Mouse (Mus musculus) kidney, postnatal 25 days (tissue): ENCODE measurements around the gene Lyrm7.

ENCODE experiments used
- DNase-seq, 2 experiments: peaks; one replicate each; pipeline ENCODE4 v3.0.0; 2021; ENCODE audit warnings: mixed read lengths in 2 of 2

Lyrm7 gene

DNA sequence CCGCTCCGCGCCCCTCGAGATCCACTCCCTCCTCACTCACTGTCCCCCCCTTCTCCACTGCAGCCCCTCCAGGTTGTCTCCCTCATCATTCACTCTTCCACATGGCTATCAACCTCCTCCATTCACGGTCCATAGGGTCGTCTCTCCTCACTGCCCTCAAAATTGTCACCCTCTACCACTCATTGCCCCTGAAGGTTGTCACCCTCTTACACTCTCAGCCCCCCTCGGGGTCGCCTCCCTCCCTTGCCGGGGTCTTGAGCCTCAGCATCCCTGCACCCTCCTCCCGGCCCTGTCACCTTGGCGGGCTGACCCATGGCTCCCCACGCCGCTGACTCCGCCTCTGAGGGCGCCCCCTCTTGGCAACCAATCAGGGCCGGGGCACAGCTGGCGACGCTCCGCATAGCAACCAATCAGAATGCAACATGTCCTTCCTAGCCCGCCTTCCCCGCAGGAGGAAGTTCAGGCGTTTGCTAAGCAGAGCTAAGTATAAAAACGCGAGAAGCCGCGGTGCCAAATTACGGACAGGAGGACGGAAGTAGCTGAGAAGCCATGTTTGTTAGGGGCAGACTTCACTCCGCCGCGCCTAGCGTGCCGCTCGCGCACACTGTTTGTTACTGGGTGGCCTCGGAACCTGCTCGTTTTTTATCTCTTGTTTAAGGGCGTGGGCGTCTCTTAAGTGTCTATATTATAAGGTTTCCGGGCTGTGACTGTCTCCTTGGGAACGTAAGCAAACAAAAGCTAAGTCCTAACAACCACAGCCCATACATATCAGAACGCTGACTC, at the start of gene Lyrm7:
Gene Lyrm7, minus strand, starts transcription at position 661 of the 783 bp plus-strand sequence.
- peak; percentile 98 to 99 for DNase-seq

DNA sequence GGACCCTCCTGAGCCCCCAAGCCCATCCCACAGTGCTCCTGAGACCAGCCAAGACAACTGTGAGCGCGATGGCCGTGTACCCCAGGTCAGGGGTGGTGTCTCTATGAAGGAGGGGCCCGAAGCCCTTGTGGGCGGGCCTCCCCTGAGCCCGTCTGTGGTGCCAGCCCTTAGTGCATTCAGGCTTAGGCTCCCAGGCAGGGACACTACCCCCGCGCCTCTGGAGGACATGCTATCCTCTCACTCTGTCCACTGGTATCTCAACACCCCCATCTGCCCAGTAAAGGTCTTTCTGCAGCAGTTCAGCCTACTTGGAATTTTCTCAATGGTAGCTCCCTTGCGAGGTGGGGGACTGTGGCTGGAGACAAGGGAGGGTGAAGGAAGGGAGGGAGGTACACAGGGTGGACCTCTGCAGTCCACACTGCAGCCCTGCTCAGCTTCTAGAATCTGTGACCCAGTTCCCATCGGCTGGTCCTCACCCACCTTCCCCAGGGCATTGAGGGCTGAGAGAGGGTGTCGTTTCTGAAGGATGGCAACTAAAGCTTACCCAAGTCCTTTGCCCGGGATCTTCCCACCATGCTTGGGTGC, 49.5 kb upstream of the Lyrm7 start:
- peak in 1 of 2 experiments; percentile 75 for DNase-seq

DNA sequence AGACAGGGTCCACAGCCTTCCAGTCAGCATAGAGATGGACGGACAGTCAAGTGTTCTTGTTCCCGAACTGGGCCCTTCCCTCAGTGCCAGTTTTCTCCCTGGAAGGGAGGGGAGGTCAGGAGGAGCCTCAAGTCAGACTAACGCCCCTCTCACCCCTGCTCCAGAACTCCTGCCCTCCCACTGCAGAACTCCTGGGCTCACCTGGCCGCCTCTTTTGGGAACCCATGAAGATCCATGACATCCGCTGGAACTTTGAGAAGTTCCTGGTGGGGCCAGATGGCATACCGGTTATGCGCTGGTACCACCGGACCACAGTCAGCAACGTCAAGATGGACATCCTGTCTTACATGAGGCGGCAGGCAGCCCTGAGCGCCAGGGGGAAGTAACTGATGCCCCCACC, 48.6 kb upstream of the Lyrm7 start:
- DNase-seq = peak in 1 of 2 experiments; percentile 61

DNA sequence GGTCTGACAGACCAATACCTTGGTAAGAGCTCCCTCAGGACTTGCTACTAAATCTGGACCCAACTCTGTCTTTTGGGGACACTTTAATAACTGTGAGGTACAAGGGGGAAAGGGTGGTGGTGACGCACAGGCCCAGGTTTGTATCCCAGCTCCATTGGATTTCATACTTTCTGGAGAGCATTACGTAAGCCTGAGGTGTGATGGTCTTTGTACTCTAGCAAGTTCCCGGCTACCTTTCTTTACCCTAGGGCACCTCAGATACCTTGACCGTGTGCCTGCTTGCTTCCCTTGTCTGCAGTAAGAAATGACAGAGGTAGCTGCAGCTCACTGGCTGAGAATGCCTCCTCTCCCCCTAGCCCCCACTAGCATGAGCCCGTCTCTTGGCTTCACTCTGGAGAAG, 46.5 kb upstream of the Lyrm7 start:
- DNase-seq = peak in 1 of 2 experiments; percentile 37

DNA sequence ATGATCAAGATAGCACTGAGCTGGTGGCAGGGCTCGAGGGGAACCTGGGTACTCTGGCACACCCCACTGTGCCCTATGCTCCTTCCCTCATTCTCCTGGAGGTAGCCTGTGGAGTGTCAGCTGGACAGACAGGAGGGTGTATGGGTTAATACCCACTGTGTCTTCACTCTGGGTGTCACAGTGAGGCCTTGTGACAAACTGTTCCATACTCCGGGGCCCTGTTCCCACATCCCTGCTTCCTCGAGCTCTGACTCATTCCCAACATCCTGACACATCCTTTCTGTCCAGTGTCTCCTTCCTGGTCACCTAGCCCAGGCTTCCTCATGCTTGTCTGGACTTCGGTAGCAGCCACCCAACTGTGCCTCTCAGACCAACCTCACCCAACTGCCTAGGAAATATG, 45.8 kb upstream of the Lyrm7 start:
- DNase-seq = peak in 1 of 2 experiments; percentile 49

DNA sequence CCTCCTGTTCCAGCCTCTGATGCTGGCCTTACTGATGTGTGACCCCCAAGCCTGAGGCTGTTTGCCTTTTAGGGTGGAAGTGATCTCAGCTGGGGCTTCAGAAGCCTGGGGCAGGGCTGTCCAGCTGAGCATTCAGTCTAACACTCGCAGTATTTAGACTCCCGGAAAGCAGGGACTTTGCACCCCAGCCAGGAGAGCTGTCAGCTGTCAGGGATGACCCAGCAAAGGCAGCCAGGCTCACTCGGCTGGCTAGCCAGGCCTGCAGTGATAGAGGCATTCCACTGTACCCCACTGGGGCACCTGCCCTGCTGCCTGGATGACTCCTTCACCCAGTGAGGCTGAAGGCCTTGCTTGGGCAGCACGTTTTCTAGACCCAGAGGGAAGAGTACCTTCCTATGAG, 45.2 kb upstream of the Lyrm7 start:
- DNase-seq = peak; percentile 66 to 87

DNA sequence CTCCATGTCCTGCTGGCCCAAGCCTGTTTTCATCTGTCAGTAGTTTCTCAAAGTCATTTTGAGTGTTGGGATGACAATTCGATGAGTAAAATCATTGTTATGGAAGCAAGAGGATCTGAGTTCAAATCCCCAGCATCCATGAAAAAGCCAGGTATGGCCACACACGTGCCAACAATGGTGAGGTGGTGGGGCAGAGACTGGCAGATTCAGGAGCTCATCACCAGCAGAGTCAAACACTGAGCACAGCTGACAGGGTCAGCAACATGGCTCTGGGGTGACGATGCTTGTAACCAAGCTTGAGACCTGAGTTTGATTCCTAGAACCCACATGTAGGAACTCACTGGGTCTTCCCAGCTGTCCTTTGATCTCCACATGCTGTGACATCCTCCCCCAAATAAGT, 44.4 kb upstream of the Lyrm7 start:
- no peak for DNase-seq

DNA sequence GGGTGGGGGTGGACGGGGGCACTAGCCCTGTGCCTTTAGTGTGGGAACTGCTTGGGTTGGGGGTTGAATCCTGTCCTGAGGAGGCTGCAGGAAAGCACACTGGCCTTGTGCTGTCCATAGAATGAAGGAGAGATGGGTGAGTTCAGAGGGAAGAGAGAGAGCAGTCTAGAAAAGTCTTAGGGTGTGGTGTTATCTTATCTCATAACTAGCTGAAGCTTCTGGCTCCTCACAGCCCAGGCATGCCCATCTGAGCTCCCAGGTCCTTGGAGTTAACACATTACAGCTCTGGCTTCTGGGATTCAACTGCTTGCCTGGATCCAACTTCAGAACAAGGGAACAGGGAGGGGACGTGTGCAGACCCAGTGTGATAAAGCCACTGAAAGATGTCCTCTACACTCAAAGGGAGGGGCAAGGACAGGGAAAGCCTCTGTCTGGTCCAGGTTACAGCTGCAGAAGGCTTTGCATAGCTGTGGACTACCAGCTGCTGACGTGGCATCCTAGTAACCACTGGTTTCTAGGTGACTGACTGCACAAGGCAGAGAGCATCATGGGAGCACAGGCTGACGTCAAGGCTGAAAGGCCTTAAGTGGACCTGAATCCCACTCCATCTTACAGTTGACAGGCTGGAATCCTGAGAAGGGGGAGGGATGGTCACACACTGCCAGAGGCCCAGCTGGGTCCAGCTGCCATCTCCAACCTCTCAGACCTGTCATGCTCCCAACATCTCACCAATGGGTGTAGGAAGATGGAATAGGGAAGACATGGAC, 43.4 kb upstream of the Lyrm7 start:
- DNase-seq = peak in 1 of 2 experiments; percentile 85

DNA sequence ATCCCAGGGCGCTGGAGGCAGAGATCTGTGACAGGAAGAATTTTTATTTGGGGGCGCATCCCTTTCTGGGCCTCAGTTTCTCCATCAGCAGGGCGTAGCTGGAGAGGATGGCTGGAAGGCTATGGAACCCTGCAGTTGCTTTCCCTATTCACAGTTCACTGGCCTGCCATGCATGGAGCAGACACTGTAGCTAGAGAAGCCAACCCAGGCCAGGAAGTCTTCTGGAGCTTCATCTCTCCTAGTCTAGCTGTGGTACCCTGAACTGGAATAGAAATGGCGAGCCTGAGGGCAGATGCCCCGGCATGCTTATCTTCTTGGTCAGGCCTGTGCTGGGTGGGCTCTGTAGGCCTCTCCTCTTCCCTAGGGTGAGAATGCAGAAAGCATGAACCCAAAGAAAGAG, 42.6 kb upstream of the Lyrm7 start:
- no peak for DNase-seq

DNA sequence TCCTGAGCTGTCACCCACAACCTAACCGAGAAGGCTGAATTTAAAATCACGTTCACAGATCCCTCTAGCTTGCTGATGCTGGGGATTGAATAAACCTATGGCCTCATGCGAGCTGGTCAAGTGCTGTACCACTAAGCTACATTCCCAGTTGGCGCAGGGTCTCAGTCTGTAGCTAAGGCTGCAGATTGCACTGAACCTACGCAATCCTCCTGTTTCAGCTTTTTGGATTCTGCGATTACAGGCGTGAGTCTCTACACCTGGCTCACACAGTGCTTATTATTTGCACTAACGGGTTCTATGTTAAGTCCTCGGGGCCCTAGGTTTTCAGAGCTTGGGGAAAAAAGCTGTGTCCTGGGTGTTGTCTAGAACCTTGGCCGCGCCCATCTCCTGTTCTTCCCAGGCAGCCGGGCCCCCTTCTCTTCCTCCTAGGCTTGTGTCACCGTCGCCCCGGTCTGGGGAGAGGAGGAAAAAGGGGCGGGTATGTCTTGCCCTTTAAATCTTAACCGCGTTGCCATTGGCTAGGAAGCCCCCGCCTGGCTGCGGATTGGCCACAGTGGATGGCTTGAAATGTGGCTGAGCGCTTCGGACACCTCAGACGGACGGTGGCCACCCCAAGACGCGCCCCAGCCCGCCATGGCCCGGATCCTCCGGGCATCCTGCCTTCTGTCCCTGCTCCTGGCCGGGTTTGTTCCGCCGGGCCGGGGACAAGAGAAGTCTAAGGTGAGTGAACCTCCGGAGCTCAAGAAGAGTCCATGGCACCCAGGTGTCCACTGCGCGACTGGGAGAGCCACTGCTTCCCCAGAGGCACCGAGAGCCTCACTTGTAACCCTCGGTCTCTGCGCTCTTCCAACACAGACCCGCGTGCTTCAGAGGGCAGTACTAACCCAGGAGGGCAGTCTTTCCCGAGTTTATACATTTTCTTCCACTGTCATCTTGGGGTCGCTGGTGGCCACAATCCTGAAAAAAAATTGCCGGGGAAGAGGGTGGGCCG, 41.9 kb upstream of the Lyrm7 start, which contains the start of gene Gpx3:
Gene Gpx3, plus strand, starts transcription at position 121 of the 991 bp plus-strand sequence.
- peak; percentile 87 to 95 for DNase-seq

DNA sequence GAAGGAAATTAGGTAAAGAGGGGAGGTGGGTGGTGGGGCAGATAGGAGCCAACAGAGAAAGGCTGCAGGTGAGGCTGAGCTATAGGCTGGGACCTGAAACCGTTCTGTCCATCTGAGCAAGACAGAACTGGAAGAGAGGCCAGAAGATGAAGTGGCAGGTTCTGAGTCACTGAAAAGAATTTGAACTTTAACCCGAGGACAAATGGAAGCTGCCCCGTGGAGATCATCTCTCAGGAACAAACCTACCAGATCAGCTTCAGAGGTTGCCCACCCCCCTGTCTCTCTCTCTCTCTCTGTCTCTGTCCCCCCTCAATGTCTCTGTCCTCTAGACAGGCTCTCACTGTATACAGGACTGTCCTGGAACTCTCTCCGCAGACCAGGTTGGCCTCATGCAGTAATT, 38.9 kb upstream of the Lyrm7 start:
- peak in 1 of 2 experiments; percentile 64 for DNase-seq

DNA sequence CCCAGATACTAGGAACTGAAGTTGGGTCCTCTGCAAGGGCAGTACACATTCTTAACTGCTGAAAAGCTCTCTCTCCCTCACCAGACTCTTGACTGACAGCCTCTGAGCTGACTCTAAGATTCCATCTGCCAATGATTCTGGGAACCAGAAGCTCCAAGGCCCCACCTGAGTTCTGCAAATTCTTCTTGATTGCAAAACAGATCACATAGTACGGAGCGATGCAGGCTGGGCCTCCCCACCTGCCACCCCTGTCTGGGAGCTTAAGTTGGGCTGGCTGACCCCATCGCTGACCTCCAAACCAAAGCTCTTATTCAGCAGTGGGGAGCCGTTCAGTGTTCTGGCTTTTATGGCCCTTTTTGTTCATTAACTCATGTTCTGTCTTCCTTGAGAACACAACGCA, 36.8 kb upstream of the Lyrm7 start:
- DNase-seq = peak; percentile 76 to 94

DNA sequence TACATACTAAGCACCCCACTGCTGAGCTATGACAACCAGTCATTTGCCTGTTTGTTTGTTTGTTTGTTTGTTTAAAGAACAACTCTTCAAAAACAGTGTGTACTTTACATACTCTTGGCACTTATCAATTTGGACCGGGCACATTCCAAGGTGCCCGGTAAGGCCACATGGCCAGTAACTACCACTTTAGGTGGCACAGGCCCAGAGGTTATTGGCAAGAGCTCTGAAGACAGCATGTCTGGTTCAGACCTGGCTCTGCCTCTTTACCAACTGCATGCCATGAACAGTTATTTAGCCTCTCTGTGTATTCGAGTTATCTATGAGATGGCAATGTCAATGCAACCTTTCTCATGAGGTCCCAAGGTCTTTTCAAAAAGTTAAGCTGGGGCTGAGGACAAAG, 35.9 kb upstream of the Lyrm7 start:
- DNase-seq = peak; percentile 65 to 82

DNA sequence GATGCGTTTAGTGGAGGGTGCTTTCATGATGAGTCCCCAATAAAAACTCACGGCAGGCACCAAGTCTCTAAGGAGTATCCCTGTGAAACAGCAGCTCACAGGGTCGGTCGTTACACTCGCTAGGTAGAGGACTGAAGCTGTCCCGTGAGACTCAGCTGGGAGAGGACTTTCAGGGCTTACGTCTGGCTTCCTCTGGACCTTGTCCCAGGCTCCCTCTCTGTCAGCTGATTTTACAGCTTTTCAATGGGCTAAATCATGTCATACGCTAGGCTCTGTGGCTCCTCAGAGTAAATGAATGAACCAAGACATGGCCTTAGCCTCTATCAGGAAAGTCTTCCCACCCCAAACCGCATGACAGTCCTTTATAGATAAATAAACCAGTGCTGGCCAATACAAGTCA, 33.9 kb upstream of the Lyrm7 start:
- peak; percentile 69 to 89 for DNase-seq

DNA sequence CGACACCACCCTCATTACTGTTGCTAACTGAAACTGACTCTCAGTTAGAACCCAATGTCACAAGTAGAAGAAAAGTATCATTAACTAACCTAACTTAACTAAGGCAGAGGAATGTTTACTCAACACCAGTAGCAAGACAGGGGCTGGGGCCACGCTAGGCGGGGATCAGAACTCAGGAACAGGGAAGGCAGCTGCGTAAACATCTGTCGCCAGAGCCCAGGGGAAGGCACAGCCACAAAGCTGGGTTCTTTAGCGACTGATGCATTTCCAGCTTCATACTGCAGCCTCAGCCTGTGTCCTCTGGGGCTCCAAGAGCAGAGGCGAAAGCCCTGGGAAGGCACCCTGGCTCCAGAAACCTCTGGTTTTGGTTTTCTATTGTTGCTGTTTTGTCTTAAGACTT, 31.4 kb upstream of the Lyrm7 start:
- peak in 1 of 2 experiments; percentile 71 for DNase-seq

DNA sequence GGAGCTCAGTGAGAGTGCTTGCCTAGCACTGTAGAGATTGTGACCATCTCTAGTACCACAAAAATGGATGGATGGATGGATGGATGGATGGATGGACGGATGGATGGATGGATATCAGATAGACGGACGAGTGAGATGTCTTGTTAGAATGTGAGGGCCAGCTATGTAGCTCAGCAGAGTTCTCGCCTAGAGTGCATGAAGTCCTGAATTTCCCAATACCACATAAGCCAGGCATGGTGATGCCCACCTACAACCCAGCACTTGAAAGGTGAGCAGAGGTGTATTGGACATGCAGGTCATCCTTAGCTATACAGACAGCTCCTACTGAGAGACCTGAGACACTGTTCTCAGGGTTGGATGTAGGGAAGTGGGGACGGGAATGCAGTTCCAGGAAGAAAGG, 30.6 kb upstream of the Lyrm7 start:
- no peak for DNase-seq

DNA sequence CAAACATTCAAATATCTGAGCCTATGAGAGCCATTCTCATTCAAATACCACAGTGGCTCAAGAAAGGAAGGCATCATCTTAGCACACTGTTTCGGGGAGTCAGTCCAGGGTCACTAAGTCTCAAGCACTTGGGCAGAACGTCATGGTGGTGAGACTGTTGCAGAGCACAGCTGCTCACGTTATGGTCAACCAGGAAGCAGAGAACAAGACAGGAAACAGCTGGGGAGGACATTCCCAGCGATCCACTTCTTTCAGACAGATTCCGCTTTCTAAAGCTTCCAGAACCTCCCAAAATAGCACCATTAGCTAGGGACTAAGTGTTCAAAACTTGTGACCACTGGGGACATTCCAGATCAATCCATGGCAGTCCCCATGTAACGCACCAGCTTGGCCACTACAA, 27.2 kb upstream of the Lyrm7 start:
- DNase-seq = peak in 1 of 2 experiments; percentile 51

DNA sequence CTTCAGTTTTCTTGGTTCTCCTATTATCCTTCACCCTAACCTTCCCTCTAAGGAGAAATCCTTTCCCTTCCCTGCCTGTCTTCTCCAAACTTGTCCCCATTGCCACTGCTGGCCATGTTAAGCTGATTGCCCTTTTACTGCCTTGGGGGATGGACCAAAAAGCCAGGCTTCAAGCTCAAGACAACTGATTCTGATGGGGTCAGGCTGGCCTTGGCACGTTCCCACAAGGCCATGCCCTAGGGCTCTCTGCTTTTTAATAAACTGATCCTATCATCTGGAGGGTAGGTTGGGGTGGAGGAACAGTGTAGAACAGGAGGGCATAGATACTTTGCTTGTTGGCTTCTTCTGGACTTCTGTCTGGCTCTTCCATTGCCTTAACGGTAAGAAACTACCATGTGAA, 24.7 kb upstream of the Lyrm7 start:
- peak in 1 of 2 experiments; percentile 59 for DNase-seq

DNA sequence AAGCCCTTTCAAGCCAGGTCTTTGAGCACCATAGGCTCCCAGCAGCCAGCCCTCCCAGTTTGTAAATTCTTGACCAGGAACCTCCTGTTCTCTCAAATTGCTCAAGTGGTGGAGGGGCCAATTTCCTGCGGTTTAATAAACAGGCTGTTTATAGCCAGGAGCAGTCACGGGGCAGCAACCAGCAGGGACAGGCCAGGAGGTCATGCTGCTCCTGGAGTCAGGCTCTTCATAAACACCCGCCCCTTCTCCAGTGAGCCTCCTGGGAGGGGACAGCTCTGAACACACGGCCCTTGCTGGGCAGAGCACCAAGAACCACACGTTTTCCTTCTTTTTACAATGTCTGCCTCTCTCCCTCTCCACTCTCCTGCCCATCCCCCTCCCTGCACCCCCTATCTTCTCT, 24.2 kb upstream of the Lyrm7 start:
- peak; percentile 84 to 96 for DNase-seq

DNA sequence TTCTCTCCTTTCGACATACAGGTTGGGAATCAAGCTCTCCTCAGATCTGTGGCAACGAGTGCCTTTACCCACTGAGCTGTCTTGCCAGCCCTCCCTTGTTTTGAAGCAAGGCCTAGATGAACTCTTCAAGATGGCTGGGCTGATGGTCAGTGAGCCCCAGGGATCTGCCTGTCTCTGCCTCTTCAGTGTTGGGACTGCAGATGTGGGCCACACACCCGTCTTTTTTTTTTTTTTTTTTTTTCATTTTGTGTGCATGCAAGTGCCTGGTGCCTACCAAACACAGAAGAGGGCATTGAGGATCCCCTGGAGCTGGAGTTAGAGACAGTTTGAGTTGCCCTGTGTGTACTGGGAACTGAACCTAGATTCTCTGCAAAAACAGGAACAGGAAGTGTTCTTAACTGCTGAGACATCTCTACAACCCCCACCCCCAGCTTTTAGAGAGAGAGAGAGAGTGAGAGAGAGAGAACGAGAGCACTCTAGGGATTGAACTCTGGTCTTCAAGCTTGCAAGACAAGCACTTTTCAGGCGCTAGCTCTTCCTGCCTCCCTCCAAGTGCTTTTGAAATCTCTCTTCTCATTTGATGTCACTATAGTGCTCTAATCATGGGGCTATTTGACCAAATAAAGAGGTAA, 23.6 kb upstream of the Lyrm7 start:
- no peak for DNase-seq

DNA sequence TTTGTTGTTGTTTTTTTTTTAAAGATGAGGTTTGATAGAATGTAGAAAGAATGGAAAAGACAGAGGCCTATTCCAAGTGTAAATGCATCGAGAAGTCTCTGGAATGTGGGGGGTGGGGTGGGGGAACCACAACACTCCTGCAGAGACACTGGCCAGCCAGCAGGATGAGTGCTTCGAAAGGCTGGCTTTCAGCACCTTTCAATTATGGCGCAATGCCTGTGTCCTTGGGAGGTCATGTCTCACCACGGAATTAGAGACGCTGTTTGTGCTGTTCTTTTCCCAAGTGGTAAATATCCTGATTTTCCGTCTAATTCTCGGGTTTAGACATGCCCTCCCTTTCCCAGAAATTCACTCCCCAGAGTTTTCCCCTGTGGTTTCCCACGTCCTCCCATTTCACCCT, 22.0 kb upstream of the Lyrm7 start:
- peak; percentile 67 to 88 for DNase-seq

DNA sequence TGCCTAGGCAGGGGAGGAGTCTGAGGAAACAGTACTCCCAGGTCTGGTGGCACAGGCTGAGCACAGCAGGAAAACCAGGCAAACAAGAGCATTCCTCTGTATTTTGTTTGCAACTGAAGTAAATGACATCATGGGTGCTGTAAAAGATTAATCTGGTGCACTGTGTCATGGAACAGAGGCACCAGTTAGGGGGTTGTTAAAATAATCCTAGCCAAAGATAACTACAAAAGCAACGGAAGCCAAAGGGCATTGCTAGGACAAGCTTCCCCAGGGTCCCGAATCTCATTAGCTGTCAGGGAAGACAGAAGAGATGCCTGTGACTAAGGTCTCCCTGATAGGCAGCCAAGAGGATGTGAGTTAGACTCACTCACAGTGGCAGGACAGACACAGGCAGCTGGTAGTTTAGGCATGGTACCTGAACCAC, 20.3 kb upstream of the Lyrm7 start:
- peak; percentile 66 to 89 for DNase-seq
